Mouse (Mus musculus) right cerebral cortex, postnatal 36 days (tissue): Measurements from ENCODE around the gene Tm4sf5.
"Not testable (repeated sequence)": the region's sequence is repeated elsewhere in the genome, so short reads cannot be mapped to it uniquely, and the experiment has no call there.

Experiments
- DNase-seq, 2 experiments: peaks; one replicate each; pipeline ENCODE4 v3.0.0; 2022; ENCODE audit warnings: low spot score in 2 of 2, mixed read lengths in 1 of 2

Tm4sf5 gene

GRCm38 (mm10) chr11:70504970-70505369 is at the start of gene Tm4sf5:
Tm4sf5 (plus strand) TSS chr11:70505244.
- DNase-seq, result no peak

- no peak for DNase-seq
Observed at GRCm38 (mm10) chr11:70458688-70459600, 46.1 kb upstream of the Tm4sf5 start, which contains the start of gene Zmynd15. Zmynd15 (plus strand) TSS chr11:70459433.

GRCm38 (mm10) chr11:70459601-70460101 is 45.4 kb upstream of the Tm4sf5 start, which contains the start of gene Cxcl16:
Cxcl16 (minus strand) TSS chr11:70459984.
- DNase-seq, result no peak

GRCm38 (mm10) chr11:70463970-70464369 is 41.1 kb upstream of the Tm4sf5 start:
- no peak for DNase-seq

GRCm38 (mm10) chr11:70465211-70465610 is 39.8 kb upstream of the Tm4sf5 start:
- DNase-seq, result no peak

GRCm38 (mm10) chr11:70465824-70466223 is 39.2 kb upstream of the Tm4sf5 start:
- DNase-seq, result no peak

GRCm38 (mm10) chr11:70467902-70468619 is 37.0 kb upstream of the Tm4sf5 start:
- DNase-seq, result no peak

- DNase-seq, result no peak
Observed at GRCm38 (mm10) chr11:70469764-70470163, 35.3 kb upstream of the Tm4sf5 start.

- DNase-seq, result no peak
Observed at GRCm38 (mm10) chr11:70472716-70473115, 32.3 kb upstream of the Tm4sf5 start.

GRCm38 (mm10) chr11:70473291-70473690 is 31.8 kb upstream of the Tm4sf5 start:
- not testable (repeated sequence) for DNase-seq

GRCm38 (mm10) chr11:70474872-70475534 is 30.0 kb upstream of the Tm4sf5 start:
- no peak for DNase-seq

- no peak for DNase-seq
Observed at GRCm38 (mm10) chr11:70485498-70485897, 19.5 kb upstream of the Tm4sf5 start.

GRCm38 (mm10) chr11:70487816-70488215 is 17.2 kb upstream of the Tm4sf5 start:
- no peak for DNase-seq

- DNase-seq, result peak in 1 of 2 experiments; percentile 8
Observed at GRCm38 (mm10) chr11:70489138-70489537, 15.9 kb upstream of the Tm4sf5 start.

- no peak for DNase-seq
Observed at GRCm38 (mm10) chr11:70489684-70490083, 15.4 kb upstream of the Tm4sf5 start.

GRCm38 (mm10) chr11:70499566-70500475 is 5.2 kb upstream of the Tm4sf5 start:
- no peak for DNase-seq

- DNase-seq, result no peak
Observed at GRCm38 (mm10) chr11:70500476-70500812, 4.6 kb upstream of the Tm4sf5 start.

GRCm38 (mm10) chr11:70502018-70502417 is 3.0 kb upstream of the Tm4sf5 start:
- DNase-seq, result no peak

- DNase-seq, result no peak
Observed at GRCm38 (mm10) chr11:70506385-70506784, 1.3 kb downstream of the Tm4sf5 start.

- no peak for DNase-seq
Observed at GRCm38 (mm10) chr11:70506962-70507515, 2.0 kb downstream of the Tm4sf5 start.
